In the genomic region with DNA sequence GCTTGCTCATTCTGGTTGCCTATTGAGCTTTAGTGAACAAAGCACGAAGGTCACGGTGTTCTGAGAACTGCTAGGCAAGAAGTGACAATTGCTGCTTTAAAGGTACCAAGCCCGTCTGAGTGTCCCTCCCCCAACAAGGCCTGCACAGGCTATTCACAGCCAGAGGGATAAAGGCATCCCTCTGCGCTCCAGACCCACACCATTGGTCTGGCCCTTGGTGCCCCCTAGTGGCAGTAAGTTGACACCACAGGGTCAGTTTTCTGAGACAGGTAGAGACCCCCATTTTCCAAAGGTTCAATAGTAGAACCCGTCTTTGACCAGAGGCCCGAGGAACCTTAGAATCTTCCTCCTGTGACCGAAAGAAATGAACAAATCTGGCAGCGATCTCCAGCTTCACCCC, we compare ENCODE assay signal across 9 mouse cellular contexts. TPM values are rescaled to one million over a fixed set of nuclear protein-coding genes. Genes with fewer than 3 reads are reported as not detected.
DNase-seq lines count a peak whose midpoint lies in the region; ATAC-seq and TF ChIP-seq lines count a peak whose summit lies in the region.
"Had no signal": no experiment of that assay in that cellular context is flagged by ENCODE, and none has a peak within 500 bp of the region (broad histone marks: within the 10 kb centered on the region; RNA-seq: fewer than 3 reads in every experiment).

No protein-coding gene starts in this region.

- no peak for TF ChIP-seq EP300 in stomach, postnatal 0 days (optimal IDR thresholded peaks at IDR 0.05)

- WGBS in embryonic facial prominence, embryonic 10.5 days = 42% methylated on average over 8 of the region's 8 CpGs
- WGBS in liver, adult 2 months = 47% methylated on average over 8 of the region's 8 CpGs
- 40% methylated on average over 8 of the region's 8 CpGs for WGBS in stomach, postnatal 0 days

- H3K9me3 ChIP-seq in embryonic facial prominence, embryonic 10.5 days = no peaks in the 10 kb centered on the region
- H3K9me3 ChIP-seq in stomach, postnatal 0 days (ENCODE audit: control insufficient read depth, low read length) = no peaks in the 10 kb centered on the region
- H3K9me3 ChIP-seq: lung, embryonic 15.5 days had no signal

- TF ChIP-seq CTCF in liver, adult 2 months (IDR thresholded peaks at IDR 0.05; ENCODE audit: low read depth, low read length) = peak; percentile 85
- TF ChIP-seq CTCF in stomach, postnatal 0 days (IDR thresholded peaks at IDR 0.05; ENCODE audit: low read depth) = peak; percentile 76

- H3K9ac ChIP-seq in liver, adult 2 months (ENCODE audit: low read depth, low read length) = no peak overlapping the region
- no peak overlapping the region for H3K9ac ChIP-seq in stomach, postnatal 0 days (ENCODE audit: low read length)
- H3K9ac ChIP-seq: lung, embryonic 15.5 days had no signal

- H3K79me2 ChIP-seq in liver, adult 2 months (ENCODE audit: control insufficient read depth, insufficient read depth, low read length) = peaks cover 2% of the 10 kb centered on the region; the same call in 1 of the 2 replicates

- ATAC-seq in stomach, postnatal 0 days (ENCODE audit: low FRiP score, low TSS enrichment) = peak; percentile 58; the same call in 1 of the 2 replicates

- peak; percentile 19 to 67 for DNase-seq in adrenal gland, adult (ENCODE audit: inconsistent age in 2 of 2, low spot score in 1 of 2)
- DNase-seq in adrenal gland, postnatal 4 days (ENCODE audit: low spot score in 2 of 2) = no peak
- DNase-seq in left cerebral cortex, postnatal 4 days = peak; percentile 15
- no peak for DNase-seq in left cerebral cortex, postnatal 25 days (ENCODE audit: low spot score in 2 of 2)
- DNase-seq in embryonic facial prominence, embryonic 10.5 days (ENCODE audit: low spot score) = peak; percentile 26
- DNase-seq in liver, adult 2 months (ENCODE audit: extremely low read depth, low read depth, low spot score) = no peak
- peak; percentile 24 for DNase-seq in stomach, postnatal 0 days (ENCODE audit: low spot score)
- no peak for DNase-seq in T-cell, adult 2 months (ENCODE audit: low spot score)

- H3K27me3 ChIP-seq in embryonic facial prominence, embryonic 10.5 days (replicated peaks; ENCODE audit: low read depth, poor library complexity, severe bottlenecking) = no peaks in the 10 kb centered on the region
- no peaks in the 10 kb centered on the region for H3K27me3 ChIP-seq in liver, adult 2 months (ENCODE audit: control insufficient read depth, insufficient read depth, low read length)
- H3K27me3 ChIP-seq in stomach, postnatal 0 days (ENCODE audit: control insufficient read depth, insufficient read depth, low read length) = no peaks in the 10 kb centered on the region
- H3K27me3 ChIP-seq: lung, embryonic 15.5 days had no signal

- H3K4me1 ChIP-seq in embryonic facial prominence, embryonic 10.5 days = no peaks in the 10 kb centered on the region
- peaks cover 7% of the 10 kb centered on the region for H3K4me1 ChIP-seq in liver, adult 2 months (ENCODE audit: control insufficient read depth, insufficient read depth, low read length)
- H3K4me1 ChIP-seq in stomach, postnatal 0 days (replicated peaks; ENCODE audit: control insufficient read depth, insufficient read depth) = no peaks in the 10 kb centered on the region
- H3K4me1 ChIP-seq: lung, embryonic 15.5 days had no signal

- H3K4me2 ChIP-seq in stomach, postnatal 0 days (replicated peaks; ENCODE audit: low read depth) = no peak overlapping the region
- H3K4me2 ChIP-seq: lung, embryonic 15.5 days had no signal

- no peak overlapping the region for H3K27ac ChIP-seq in embryonic facial prominence, embryonic 10.5 days (replicated peaks)
- no peak overlapping the region for H3K27ac ChIP-seq in liver, adult 2 months (replicated peaks; ENCODE audit: insufficient read depth, low read depth, low read length)
- H3K27ac ChIP-seq in stomach, postnatal 0 days (replicated peaks) = no peak overlapping the region
- H3K27ac ChIP-seq: lung, embryonic 15.5 days had no signal

- TF ChIP-seq POLR2A in liver, adult 2 months (IDR thresholded peaks at IDR 0.05; ENCODE audit: extremely low read depth, insufficient read depth, low read length) = no peak

- intact Hi-C loops in left cerebral cortex, postnatal 4 days (cut with DNase I) = no loop called here
- intact Hi-C loops in left cerebral cortex, postnatal 25 days (cut with DNase I) = no loop called here

- no peak overlapping the region for H3K4me3 ChIP-seq in embryonic facial prominence, embryonic 10.5 days
- H3K4me3 ChIP-seq in liver, adult 2 months (ENCODE audit: insufficient read depth, low read depth, low read length) = no peak overlapping the region
- no peak overlapping the region for H3K4me3 ChIP-seq in stomach, postnatal 0 days (ENCODE audit: low read depth, low read length)
- H3K4me3 ChIP-seq: lung, embryonic 15.5 days had no signal

- no peaks in the 10 kb centered on the region for H3K36me3 ChIP-seq in embryonic facial prominence, embryonic 10.5 days (replicated peaks)
- no peaks in the 10 kb centered on the region; the same call in 1 of the 2 replicates for H3K36me3 ChIP-seq in liver, adult 2 months (ENCODE audit: control insufficient read depth, insufficient read depth, low read length)
- no peaks in the 10 kb centered on the region for H3K36me3 ChIP-seq in stomach, postnatal 0 days (ENCODE audit: control insufficient read depth, insufficient read depth, low read length)
- H3K36me3 ChIP-seq: lung, embryonic 15.5 days had no signal

RNA-seq across cellular contexts. Expression of a gene that starts 14.3 kb away (rescaled TPM):
- total RNA-seq in adrenal gland, postnatal 4 days (2021) = under 1 TPM in 1 of 2 experiments, not detected in 1; 0.08 TPM
- total RNA-seq in left cerebral cortex, postnatal 4 days (2021) = not detected
- not detected for total RNA-seq in left cerebral cortex, postnatal 25 days (2021)
- not detected in 2 replicates for polyA plus RNA-seq in embryonic facial prominence, embryonic 10.5 days (2016; fragmentation: Nextera tagmentation; extraction: Ambion mirVana)
- total RNA-seq in liver, adult 2 months (2014; rRNA removed) = 0.20 and 3.6 TPM in 2 replicates
- polyA plus RNA-seq in liver, adult 2 months (2012; rRNA removed) = 0.56 and 1.8 TPM in 2 replicates
- polyA plus RNA-seq in stomach, postnatal 0 days (2015; fragmentation: Nextera tagmentation; extraction: Ambion mirVana) = 2.5 TPM in 2 replicates
- polyA plus RNA-seq: lung, embryonic 15.5 days had no signal

RNA-seq across cellular contexts. Expression of a gene that starts 16.4 kb away (rescaled TPM):
- under 1 TPM in 1 of 2 experiments, not detected in 1; 0.17 TPM for total RNA-seq in adrenal gland, postnatal 4 days (2021)
- under 1 TPM in 1 of 2 experiments, not detected in 1; 0.22 TPM for total RNA-seq in left cerebral cortex, postnatal 4 days (2021)
- total RNA-seq in left cerebral cortex, postnatal 25 days (2021) = 1 to 10 TPM in 1 of 2 experiments, under 1 TPM in 1; 0.60 to 8.6 TPM
- polyA plus RNA-seq in embryonic facial prominence, embryonic 10.5 days (2016; fragmentation: Nextera tagmentation; extraction: Ambion mirVana) = not detected in 2 replicates
- 0.18 and 0.34 TPM in 2 replicates for total RNA-seq in liver, adult 2 months (2014; rRNA removed)
- polyA plus RNA-seq in liver, adult 2 months (2012; rRNA removed) = 0.11 and 1.3 TPM in 2 replicates
- polyA plus RNA-seq in stomach, postnatal 0 days (2015; fragmentation: Nextera tagmentation; extraction: Ambion mirVana) = 14.9 and 15.4 TPM in 2 replicates

RNA-seq across cellular contexts. Expression of a gene that starts 40.2 kb away (rescaled TPM):
- 10 to 100 TPM in 1 of 2 experiments, under 1 TPM in 1; 0.53 to 23.8 TPM for total RNA-seq in adrenal gland, postnatal 4 days (2021)
- total RNA-seq in left cerebral cortex, postnatal 4 days (2021) = not detected
- not detected for total RNA-seq in left cerebral cortex, postnatal 25 days (2021)
- polyA plus RNA-seq in embryonic facial prominence, embryonic 10.5 days (2016; fragmentation: Nextera tagmentation; extraction: Ambion mirVana) = not detected in 2 replicates
- 47.7 and 49.9 TPM in 2 replicates for total RNA-seq in liver, adult 2 months (2014; rRNA removed)
- 107 and 114 TPM in 2 replicates for polyA plus RNA-seq in liver, adult 2 months (2012; rRNA removed)
- polyA plus RNA-seq in stomach, postnatal 0 days (2015; fragmentation: Nextera tagmentation; extraction: Ambion mirVana) = 0.32 and 0.67 TPM in 2 replicates
- polyA plus RNA-seq: lung, embryonic 15.5 days had no signal

Comparison
In these comparisons a context has a peak if more than half of its experiments do, and no peak if none do; other contexts are left out.
1. DNase-seq: peak in adrenal gland, adult (2 of 2), left cerebral cortex, postnatal 4 days (single experiment), embryonic facial prominence, embryonic 10.5 days (single experiment) and stomach, postnatal 0 days (single experiment); none in adrenal gland, postnatal 4 days (0 of 2), left cerebral cortex, postnatal 25 days (0 of 2), liver, adult 2 months (single experiment) and T-cell, adult 2 months (single experiment).